Mouse (Mus musculus): ENCODE results near the gene Tsga10. TPM values are rescaled to one million over a fixed set of nuclear protein-coding genes. Genes with fewer than 3 reads are reported as not detected.

Gene Tsga10
- total and polyA plus RNA-seq, 3 experiments, result 0.47 to 0.57 (median 0.55) TPM

DNA sequence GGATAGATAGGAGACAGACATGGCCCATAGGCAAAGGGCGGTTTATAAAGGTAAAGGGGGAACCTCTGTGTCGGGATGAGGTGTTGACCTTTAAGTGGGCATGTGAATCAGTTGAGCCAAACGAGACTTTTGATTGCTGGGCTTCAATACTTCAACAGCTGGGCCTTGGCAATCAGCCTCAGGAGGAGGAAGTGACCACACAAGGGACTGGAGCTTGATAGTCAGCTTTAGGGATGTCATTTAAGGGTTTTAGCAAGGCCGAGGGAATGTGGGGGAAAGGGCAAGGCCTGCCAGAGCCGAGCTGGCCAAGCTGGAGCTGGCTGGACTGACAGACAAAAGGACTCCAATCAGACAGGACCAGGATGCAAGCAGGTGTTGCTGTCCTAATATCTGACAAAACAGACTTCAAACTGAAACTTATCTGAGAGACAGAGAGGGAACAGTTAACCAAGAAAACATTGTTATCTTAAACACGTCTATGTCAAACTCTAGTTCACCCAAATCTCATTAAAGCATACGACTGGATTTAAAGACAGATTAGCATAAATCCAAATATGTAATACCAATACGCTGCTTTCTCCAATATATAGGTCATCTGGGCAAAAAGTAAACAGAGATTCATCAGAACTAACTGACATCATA, 125.9 kb downstream of the Tsga10 start:
- dilution Hi-C loops (cut with MboI; ENCODE audit: extremely low pct_ligation_motif_present, extremely low pct_unique_long_range_greater_than_20kb, low sequenced_read_pairs), result no loop called here
- Histone ChIP-seq H3K79me2 (replicated peaks; ENCODE audit: control insufficient read depth, extremely low read depth, insufficient read depth, poor library complexity, severe bottlenecking) (no peaks in the 10 kb centered on the region), H3K4me2 (ENCODE audit: insufficient read depth, low read depth, poor library complexity, severe bottlenecking) (no peak overlapping the region), H3K9ac (ENCODE audit: insufficient read depth, low read depth) (no peak overlapping the region), H3K27me3 (replicated peaks) (no peaks in the 10 kb centered on the region), H3K9me3 (replicated peaks; ENCODE audit: low read length) (no peaks in the 10 kb centered on the region), H3K27ac (ENCODE audit: insufficient read depth, low read depth) (no peak overlapping the region), H3K4me1 (ENCODE audit: control insufficient read depth in 1 of 2, insufficient read depth in 2 of 2) (no peaks in the 10 kb centered on the region), H3K4me3 (replicated peaks in 1 of 3; ENCODE audit: low read depth in 2 of 3, low read length in 2 of 3, poor library complexity in 1 of 3) (no peak overlapping the region), H3K36me3 (replicated peaks in 1 of 2; ENCODE audit: control insufficient read depth in 1 of 2, insufficient read depth in 1 of 2, low read length in 1 of 2) (no peaks in the 10 kb centered on the region)
- TF ChIP-seq JUND (conservative IDR thresholded peaks at IDR 0.05; ENCODE audit: low read depth, low read length), result no peak
- TF ChIP-seq MEF2A (IDR thresholded peaks at IDR 0.05; ENCODE audit: borderline replicate concordance, low read depth, low read length), result no peak
- TF ChIP-seq USF2 (conservative IDR thresholded peaks at IDR 0.05; ENCODE audit: low read depth, low read length), result no peak
- no peak for TF ChIP-seq ZC3H11A (IDR thresholded peaks at IDR 0.05; ENCODE audit: low read depth, low read length)
- no peak for TF ChIP-seq CTCF (conservative IDR thresholded peaks at IDR 0.05 in 1 of 2, IDR thresholded peaks at IDR 0.05 in 1 of 2; ENCODE audit: low read depth in 2 of 2, low read length in 2 of 2)
- no peak for TF ChIP-seq RCOR1 (conservative IDR thresholded peaks at IDR 0.05; ENCODE audit: low read depth, low read length)
- TF ChIP-seq ETS1 (conservative IDR thresholded peaks at IDR 0.05; ENCODE audit: low read depth, low read length), result no peak
- no peak for TF ChIP-seq NRF1 (IDR thresholded peaks at IDR 0.05; ENCODE audit: low read depth, low read length)
- TF ChIP-seq MYC (IDR thresholded peaks at IDR 0.05; ENCODE audit: low read depth, low read length), result no peak
- TF ChIP-seq GABPA (IDR thresholded peaks at IDR 0.05; ENCODE audit: insufficient replicate concordance, low read depth, low read length), result no peak
- no peak for TF ChIP-seq JUN (IDR thresholded peaks at IDR 0.05; ENCODE audit: insufficient read depth, low read depth, low read length)
- no peak for TF ChIP-seq TCF12 (IDR thresholded peaks at IDR 0.05; ENCODE audit: low read depth, low read length)
- no peak for TF ChIP-seq SIN3A (IDR thresholded peaks at IDR 0.05; ENCODE audit: low read length)
- no peak for TF ChIP-seq USF1 (IDR thresholded peaks at IDR 0.05; ENCODE audit: low read depth, low read length)
- no peak for TF ChIP-seq BHLHE40 (IDR thresholded peaks at IDR 0.05; ENCODE audit: low read depth, low read length)
- no peak for TF ChIP-seq E2F4 (IDR thresholded peaks at IDR 0.05; ENCODE audit: insufficient replicate concordance, low read depth, low read length)
- TF ChIP-seq ZNF384 (IDR thresholded peaks at IDR 0.05; ENCODE audit: low read depth, low read length), result no peak
- in situ Hi-C loops (cut with MboI; ENCODE audit: low pct_ligation_motif_present, low pct_unique_long_range_greater_than_20kb, low sequenced_read_pairs), result no loop called here
- DNase-seq (ENCODE audit: extremely low read depth), result no peak

- peak; percentile 54; the same call in 1 of the 2 replicates for TF ChIP-seq ZNF384 (IDR thresholded peaks at IDR 0.05; ENCODE audit: low read depth, low read length)
- no peak for TF ChIP-seq BHLHE40 (IDR thresholded peaks at IDR 0.05; ENCODE audit: low read depth, low read length)
- dilution Hi-C loops (cut with MboI; ENCODE audit: extremely low pct_ligation_motif_present, extremely low pct_unique_long_range_greater_than_20kb, low sequenced_read_pairs), result no loop called here
- Histone ChIP-seq H3K9me3 (replicated peaks; ENCODE audit: low read length) (no peaks in the 10 kb centered on the region), H3K4me1 (ENCODE audit: control insufficient read depth in 1 of 2, insufficient read depth in 2 of 2) (peaks cover 0 to 3% of the 10 kb centered on the region in 2 experiments; a peak in 1 of 4 replicates), H3K79me2 (replicated peaks; ENCODE audit: control insufficient read depth, extremely low read depth, insufficient read depth, poor library complexity, severe bottlenecking) (no peaks in the 10 kb centered on the region), H3K36me3 (replicated peaks in 1 of 2; ENCODE audit: control insufficient read depth in 1 of 2, insufficient read depth in 1 of 2, low read length in 1 of 2) (no peaks in the 10 kb centered on the region), H3K9ac (ENCODE audit: insufficient read depth, low read depth) (no peak overlapping the region), H3K4me3 (replicated peaks in 1 of 3; ENCODE audit: low read depth in 2 of 3, low read length in 2 of 3, poor library complexity in 1 of 3) (no peak overlapping the region), H3K4me2 (ENCODE audit: insufficient read depth, low read depth, poor library complexity, severe bottlenecking) (no peak overlapping the region), H3K27me3 (replicated peaks) (no peaks in the 10 kb centered on the region), H3K27ac (ENCODE audit: insufficient read depth, low read depth) (no peak overlapping the region)
- DNase-seq (ENCODE audit: extremely low read depth), result peak; percentile 4
- in situ Hi-C loops (cut with MboI; ENCODE audit: low pct_ligation_motif_present, low pct_unique_long_range_greater_than_20kb, low sequenced_read_pairs), result no loop called here
Observed at GRCm38 (mm10) chr1:37738895-37739294, 127.3 kb downstream of the Tsga10 start.
